Mouse (Mus musculus) MEL (cell line): ENCODE results near the gene Trpc7. TPM values are rescaled to one million over a fixed set of nuclear protein-coding genes. Genes with fewer than 3 reads are reported as not detected.

Source experiments
- DNase-seq: peaks from one replicate; pipeline ENCODE4 v3.0.0; 2011; ENCODE audit warnings: low read depth, low spot score
- H3K27ac ChIP-seq: 2 replicates; pipeline ENCODE4 v1.5.1; 2012; ENCODE audit warnings: low read depth, mild to moderate bottlenecking, control low read depth, low read length, moderate library complexity; ENCODE audit not compliant: control insufficient read depth
- H3K27me3 ChIP-seq, 2 experiments: fragments of 150-350 bp in 1 of 2; sonication (generic) in 1 of 2; 2 replicates each; pipeline ENCODE4 v1.6.1; 2012; ENCODE audit warnings: low read length in 2 of 2, mild to moderate bottlenecking in 2 of 2, improper control_type of control experiment in 1 of 2, moderate library complexity in 1 of 2; ENCODE audit not compliant: insufficient read depth in 2 of 2, control insufficient read depth in 1 of 2
- H3K36me3 ChIP-seq, 2 experiments: 2 replicates each; pipeline ENCODE4 v1.6.1; 2012 to 2014; ENCODE audit warnings: low read length in 2 of 2, improper control_type of control experiment in 1 of 2, inconsistent platforms in 1 of 2, mild to moderate bottlenecking in 1 of 2; ENCODE audit not compliant: insufficient read depth in 2 of 2, control insufficient read depth in 1 of 2
- H3K4me1 ChIP-seq, 2 experiments: fragments of 150-350 bp in 1 of 2; sonication (generic) in 1 of 2; 2 replicates each; pipeline ENCODE4 v1.6.1; 2012; ENCODE audit warnings: low read length in 2 of 2, improper control_type of control experiment in 1 of 2, mild to moderate bottlenecking in 1 of 2; ENCODE audit not compliant: insufficient read depth in 2 of 2, control insufficient read depth in 1 of 2
- H3K4me3 ChIP-seq, 2 experiments: fragments of 150-350 bp in 1 of 2; sonication (generic) in 1 of 2; 2 replicates each; pipeline ENCODE4 v1.5.1; 2012; ENCODE audit warnings: low read depth in 2 of 2, low read length in 2 of 2, mild to moderate bottlenecking in 2 of 2, moderate library complexity in 2 of 2, control low read depth in 1 of 2, improper control_type of control experiment in 1 of 2; ENCODE audit not compliant: control insufficient read depth in 1 of 2, insufficient read depth in 1 of 2
- H3K79me2 ChIP-seq: 2 replicates; pipeline ENCODE4 v1.6.1; 2012; ENCODE audit warnings: mild to moderate bottlenecking, low read length, moderate library complexity; ENCODE audit not compliant: control insufficient read depth, poor library complexity, insufficient read depth
- H3K9ac ChIP-seq: 2 replicates; pipeline ENCODE4 v1.6.1; 2012; ENCODE audit warnings: low read depth, mild to moderate bottlenecking, control low read depth, low read length, moderate library complexity; ENCODE audit not compliant: control insufficient read depth, poor library complexity, severe bottlenecking
- H3K9me3 ChIP-seq: fragments of 150-350 bp; sonication (generic); replicated peaks from 2 replicates; pipeline ENCODE4 v1.6.1; 2012; ENCODE audit warnings: mild to moderate bottlenecking, low read length, improper control_type of control experiment, moderate library complexity; ENCODE audit not compliant: insufficient read depth
- BHLHE40 ChIP-seq: IDR thresholded peaks from 2 replicates; pipeline ENCODE4 v1.6.1; 2012; ENCODE audit warnings: low read depth, mild to moderate bottlenecking, inconsistent platforms, low read length, improper control_type of control experiment, borderline replicate concordance
- CHD2 ChIP-seq: IDR thresholded peaks from 2 replicates; pipeline ENCODE4 v1.6.1; 2011; ENCODE audit warnings: low read length, improper control_type of control experiment
- CTCF ChIP-seq, 3 experiments: IDR thresholded peaks in 2 of 3; conservative IDR thresholded peaks in 1 of 3; 2 replicates each; pipeline ENCODE4 v1.5.1; 2011 to 2012; ENCODE audit warnings: low read length in 3 of 3, low read depth in 2 of 3, mild to moderate bottlenecking in 2 of 3, improper control_type of control experiment in 1 of 3, inconsistent platforms in 1 of 3, mixed read lengths in 1 of 3, moderate library complexity in 1 of 3; ENCODE audit not compliant: control insufficient read depth in 1 of 3, insufficient read depth in 1 of 3, poor library complexity in 1 of 3, severe bottlenecking in 1 of 3
- JUND ChIP-seq: IDR thresholded peaks from 2 replicates; pipeline ENCODE4 v1.6.1; 2011; ENCODE audit warnings: low read depth, mild to moderate bottlenecking, improper control_type of control experiment, low read length
- KAT2A ChIP-seq: conservative IDR thresholded peaks from 2 replicates; pipeline ENCODE4 v1.6.1; 2012; ENCODE audit warnings: low read depth, low read length, improper control_type of control experiment, inconsistent platforms
- MYC ChIP-seq: IDR thresholded peaks from 2 replicates; pipeline ENCODE4 v1.6.1; 2011; ENCODE audit warnings: low read depth, mild to moderate bottlenecking, low read length, improper control_type of control experiment, moderate library complexity
- NELFE ChIP-seq: IDR thresholded peaks from 2 replicates; pipeline ENCODE4 v1.6.1; 2011; ENCODE audit warnings: low read depth, low read length, improper control_type of control experiment
- POLR2AphosphoS2 ChIP-seq: IDR thresholded peaks from 2 replicates; pipeline ENCODE4 v1.6.1; 2011; ENCODE audit warnings: low read length, improper control_type of control experiment
- RAD21 ChIP-seq: IDR thresholded peaks from 2 replicates; pipeline ENCODE4 v1.6.1; 2011; ENCODE audit warnings: mild to moderate bottlenecking, low read depth, low read length, improper control_type of control experiment
- SMC3 ChIP-seq: IDR thresholded peaks from 2 replicates; pipeline ENCODE4 v1.6.1; 2011; ENCODE audit warnings: low read depth, low read length, improper control_type of control experiment
- USF2 ChIP-seq, 2 experiments: IDR thresholded peaks; 2 replicates each; pipeline ENCODE4 v1.6.1; 2011 to 2012; ENCODE audit warnings: improper control_type of control experiment in 2 of 2, low read length in 2 of 2, borderline replicate concordance in 1 of 2, inconsistent platforms in 1 of 2, low read depth in 1 of 2, mild to moderate bottlenecking in 1 of 2; ENCODE audit not compliant: insufficient read depth in 1 of 2
- ZC3H11A ChIP-seq: IDR thresholded peaks from 2 replicates; pipeline ENCODE4 v1.6.1; 2012; ENCODE audit warnings: low read depth, mild to moderate bottlenecking, inconsistent platforms, low read length, improper control_type of control experiment
- ZMIZ1 ChIP-seq: IDR thresholded peaks from 2 replicates; pipeline ENCODE4 v1.6.1; 2012; ENCODE audit warnings: low read depth, mild to moderate bottlenecking, inconsistent platforms, low read length, improper control_type of control experiment, moderate library complexity
- ZNF384 ChIP-seq: IDR thresholded peaks from 2 replicates; pipeline ENCODE4 v1.6.1; 2012; ENCODE audit warnings: low read depth, mild to moderate bottlenecking, inconsistent platforms, low read length, improper control_type of control experiment
- polyA plus RNA-seq, 2 experiments: library from polyadenylated mRNA; stranded (reverse) in 1 of 2; unstranded in 1 of 2; fragments of >175 nt in 1 of 2; fragments of >200 nt in 1 of 2; gene quantifications; 2 replicates each; pipeline versions ENCODE4 v1.2.1 to v1.2.4; 2012; ENCODE audit warnings: low replicate concordance in 2 of 2, low read depth in 1 of 2; ENCODE audit not compliant: insufficient read length in 2 of 2, insufficient read depth in 1 of 2, missing spikeins in 1 of 2
- total RNA-seq: library from RNA; depleted of rRNA; stranded (reverse); fragments of 300-350 nt; gene quantifications from 2 replicates; pipeline ENCODE4 v1.2.3, GENCODE M21; 2012

Trpc7 gene
- total and polyA plus RNA-seq, 3 experiments, result not detected

DNA sequence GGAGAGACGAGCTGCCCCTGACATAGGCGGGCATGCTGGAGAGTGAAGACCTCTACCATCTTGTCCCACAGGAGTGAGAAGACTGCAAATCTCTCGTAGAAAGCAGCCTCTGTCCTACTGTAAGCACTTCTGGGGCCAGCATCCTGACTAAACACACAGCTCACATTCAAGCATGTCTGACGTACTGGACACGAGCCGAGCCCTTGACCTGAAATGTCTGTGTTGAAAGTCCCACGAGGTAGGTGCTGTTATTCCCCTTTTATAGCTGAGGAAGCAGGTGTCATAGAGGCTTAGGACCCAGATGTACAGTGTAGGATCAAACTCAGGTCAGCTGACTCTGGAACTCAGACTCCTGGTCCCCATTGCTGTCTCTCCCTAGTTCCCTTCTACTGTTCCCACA lies 146.4 kb downstream of the Trpc7 start:
- no peaks in the 10 kb centered on the region for H3K27me3 ChIP-seq

DNA sequence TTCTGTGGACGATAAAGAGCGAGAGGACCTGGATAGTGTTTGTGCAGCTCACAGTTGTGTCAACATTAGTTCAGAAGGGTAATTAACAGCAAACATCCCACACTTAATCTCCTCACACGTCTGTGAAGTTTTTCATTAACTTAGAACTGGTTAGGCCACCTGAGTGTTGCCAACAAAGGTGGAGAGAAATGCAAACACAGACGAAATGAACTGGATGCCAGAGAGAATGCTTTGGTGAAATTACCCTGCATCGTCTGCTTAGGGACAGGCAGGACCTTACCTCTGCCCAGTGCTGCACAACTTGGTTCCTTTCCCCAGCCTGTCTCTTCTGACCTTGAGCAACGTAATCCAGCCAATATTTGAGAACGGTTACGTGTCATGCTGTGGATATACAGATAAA lies 148.2 kb downstream of the Trpc7 start:
- no peak for DNase-seq
- Histone ChIP-seq H3K4me1 (no peaks in the 10 kb centered on the region), H3K79me2 (no peaks in the 10 kb centered on the region), H3K9me3 (no peaks in the 10 kb centered on the region), H3K9ac (no peak overlapping the region), H3K27ac (no peak overlapping the region), H3K27me3 (no peaks in the 10 kb centered on the region), H3K36me3 (no peaks in the 10 kb centered on the region), H3K4me3 (no peak overlapping the region)
- TF ChIP-seq JUND (no peak), BHLHE40 (no peak), SMC3 (no peak), USF2 (IDR thresholded peaks at IDR 0.05; ENCODE audit: borderline replicate concordance in 1 of 2, insufficient read depth in 1 of 2, low read depth in 1 of 2, low read length in 2 of 2) (no peak), NELFE (no peak)

More for the DNA sequence above, 146.4 kb downstream of the Trpc7 start:
- Histone ChIP-seq H3K4me3 (no peak overlapping the region), H3K27ac (no peak overlapping the region), H3K9ac (no peak overlapping the region), H3K79me2 (no peaks in the 10 kb centered on the region), H3K9me3 (no peaks in the 10 kb centered on the region), H3K4me1 (no peaks in the 10 kb centered on the region), H3K36me3 (no peaks in the 10 kb centered on the region)
- TF ChIP-seq CHD2, result no peak
- TF ChIP-seq KAT2A, result no peak
- no peak for TF ChIP-seq CTCF (IDR thresholded peaks at IDR 0.05 in 2 of 3, conservative IDR thresholded peaks at IDR 0.05 in 1 of 3; ENCODE audit: control insufficient read depth in 1 of 3, insufficient read depth in 1 of 3, low read depth in 2 of 3, low read length in 3 of 3, poor library complexity in 1 of 3, severe bottlenecking in 1 of 3)
- no peak for TF ChIP-seq ZNF384
- no peak for TF ChIP-seq ZMIZ1
- DNase-seq, result no peak

GRCm38 (mm10) chr13:56746739-56747532 lies 148.9 kb downstream of the Trpc7 start:
- H3K4me1 ChIP-seq, result no peaks in the 10 kb centered on the region

More at GRCm38 (mm10) chr13:56746739-56747532, 148.9 kb downstream of the Trpc7 start:
- TF ChIP-seq ZC3H11A, result no peak
- no peak for TF ChIP-seq RAD21
- no peak for TF ChIP-seq MYC
- TF ChIP-seq POLR2AphosphoS2, result no peak
- Histone ChIP-seq H3K9me3 (no peaks in the 10 kb centered on the region), H3K4me3 (no peak overlapping the region), H3K27me3 (no peaks in the 10 kb centered on the region), H3K79me2 (no peaks in the 10 kb centered on the region), H3K9ac (no peak overlapping the region), H3K27ac (no peak overlapping the region), H3K36me3 (no peaks in the 10 kb centered on the region)
- no peak for DNase-seq
